Mouse (Mus musculus) olfactory bulb, adult 2 months (tissue): ENCODE results near the gene Ttc32.

Experiments used
- CTCF ChIP-seq: fragments of 200-500 bp; IDR thresholded peaks from 2 replicates; pipeline ENCODE4 v1.5.1; 2012; ENCODE audit warnings: low read depth, mild to moderate bottlenecking, low read length, moderate library complexity; ENCODE audit not compliant: insufficient read depth
- POLR2A ChIP-seq: fragments of 200-500 bp; IDR thresholded peaks from 2 replicates; pipeline ENCODE4 v1.6.1; 2012; ENCODE audit warnings: mild to moderate bottlenecking, low read depth, low read length, moderate library complexity; ENCODE audit not compliant: insufficient read depth

- TF ChIP-seq CTCF (no peak), POLR2A (no peak)
Observed at GRCm38 (mm10) chr12:9059502-9059901, 29.7 kb downstream of the Ttc32 start.
